Mouse (Mus musculus) Muller cell, postnatal 12 days (primary cell): Measurements from ENCODE around the gene Prss12.
"Not testable (repeated sequence)": the region's sequence is repeated elsewhere in the genome, so short reads cannot be mapped to it uniquely, and the experiment has no call there.

Experiments used
- DNase-seq: peaks from one replicate; pipeline ENCODE4 v3.0.0-alpha.2; 2015; ENCODE audit errors: inconsistent ontology term

Gene Prss12

GRCm38 (mm10) chr3:123476833-123477232, 30.1 kb downstream of the Prss12 start:
- no peak for DNase-seq

GRCm38 (mm10) chr3:123481266-123481665, 34.6 kb downstream of the Prss12 start:
- DNase-seq: no peak

- no peak for DNase-seq
Measured at GRCm38 (mm10) chr3:123491814-123492213, 45.1 kb downstream of the Prss12 start.

- no peak for DNase-seq
Measured at GRCm38 (mm10) chr3:123493163-123493562, 46.5 kb downstream of the Prss12 start.

GRCm38 (mm10) chr3:123495088-123495487, 48.4 kb downstream of the Prss12 start:
- DNase-seq: no peak

- no peak for DNase-seq
Measured at GRCm38 (mm10) chr3:123498787-123499186, 52.1 kb downstream of the Prss12 start.

GRCm38 (mm10) chr3:123501798-123502197, 55.1 kb downstream of the Prss12 start:
- DNase-seq: not testable (repeated sequence)

- DNase-seq: no peak
Measured at GRCm38 (mm10) chr3:123503943-123504342, 57.2 kb downstream of the Prss12 start.

- no peak for DNase-seq
Measured at GRCm38 (mm10) chr3:123504783-123505182, 58.1 kb downstream of the Prss12 start.

- DNase-seq: peak; percentile 34
Measured at GRCm38 (mm10) chr3:123505778-123506667, 59.3 kb downstream of the Prss12 start.

GRCm38 (mm10) chr3:123506699-123507662, 60.3 kb downstream of the Prss12 start:
- DNase-seq: peak; percentile 41

- no peak for DNase-seq
Measured at GRCm38 (mm10) chr3:123507663-123508055, 60.9 kb downstream of the Prss12 start.

- peak; percentile 100 for DNase-seq
Measured at GRCm38 (mm10) chr3:123508056-123508674, 61.5 kb downstream of the Prss12 start.

GRCm38 (mm10) chr3:123508675-123509376, 62.1 kb downstream of the Prss12 start:
- no peak for DNase-seq

GRCm38 (mm10) chr3:123511818-123512217, 65.1 kb downstream of the Prss12 start:
- DNase-seq: no peak

- no peak for DNase-seq
Measured at GRCm38 (mm10) chr3:123514886-123515285, 68.2 kb downstream of the Prss12 start.

- DNase-seq: peak; percentile 22
Measured at GRCm38 (mm10) chr3:123515600-123516359, 69.1 kb downstream of the Prss12 start.

GRCm38 (mm10) chr3:123516784-123517183, 70.1 kb downstream of the Prss12 start:
- DNase-seq: peak; percentile 26

- no peak for DNase-seq
Measured at GRCm38 (mm10) chr3:123526313-123527067, 79.8 kb downstream of the Prss12 start.
